Mouse (Mus musculus) neural tube, embryonic 14.5 days (tissue): ENCODE results near the gene Armh2. TPM values are rescaled to one million over a fixed set of nuclear protein-coding genes. Genes with fewer than 3 reads are reported as not detected.
A peak's percentile ranks its signal among the peaks of the same experiment; 100 is the strongest.
"Not testable (repeated sequence)": the region's sequence is repeated elsewhere in the genome, so short reads cannot be mapped to it uniquely, and the experiment has no call there.

Source experiments
- ATAC-seq: fragments of 200-750 bp; cut with Nextera tagmentation; 2 replicates; pipeline ENCODE4 v1.8.0; 2017; ENCODE audit warnings: low read depth, mild to moderate bottlenecking, moderate TSS enrichment, moderate library complexity
- H3K27ac ChIP-seq: fragments of 300-500 bp; sonication (generic); 2 replicates; pipeline ENCODE4 v1.5.1; 2014; ENCODE audit warnings: low read depth, mild to moderate bottlenecking, control low read depth, low read length, moderate library complexity, mixed read lengths
- H3K27me3 ChIP-seq: fragments of 300-500 bp; sonication (generic); 2 replicates; pipeline ENCODE4 v1.6.1; 2014; ENCODE audit warnings: low read length; ENCODE audit not compliant: control insufficient read depth, insufficient read depth
- H3K36me3 ChIP-seq: fragments of 300-500 bp; sonication (generic); 2 replicates; pipeline ENCODE4 v1.6.1; 2014; ENCODE audit warnings: low read length, mixed read lengths; ENCODE audit not compliant: control insufficient read depth, insufficient read depth
- H3K4me1 ChIP-seq: fragments of 300-500 bp; sonication (generic); 2 replicates; pipeline ENCODE4 v1.6.1; 2014; ENCODE audit warnings: low read length; ENCODE audit not compliant: control insufficient read depth, insufficient read depth
- H3K4me2 ChIP-seq: fragments of 300-500 bp; sonication (generic); 2 replicates; pipeline ENCODE4 v1.6.1; 2014; ENCODE audit warnings: mild to moderate bottlenecking, low read depth, low read length, control low read depth
- H3K4me3 ChIP-seq: fragments of 300-500 bp; sonication (generic); 2 replicates; pipeline ENCODE4 v1.5.1; 2014; ENCODE audit warnings: low read depth, low read length, control low read depth, mixed read lengths
- H3K9ac ChIP-seq: fragments of 300-500 bp; sonication (generic); replicated peaks from 2 replicates; pipeline ENCODE4 v1.6.1; 2014; ENCODE audit warnings: low read depth, mild to moderate bottlenecking, control low read depth, low read length, mixed read lengths
- H3K9me3 ChIP-seq: fragments of 300-500 bp; sonication (generic); 2 replicates; pipeline ENCODE4 v1.6.1; 2016; ENCODE audit warnings: low read length; ENCODE audit not compliant: control insufficient read depth
- WGBS: fragments of 180-500 bp; shearing (Covaris S2); extraction: QIAGEN DNeasy Blood & Tissue Kit; methylation state at CpG from one replicate; pipeline ENCODE4 v1.1.7; 2014; 5-methylcytosine and 5-hydroxymethylcytosine counted together
- polyA plus RNA-seq: library from polyadenylated mRNA; unstranded; fragments of >200 nt; fragmentation: Nextera tagmentation; extraction: Ambion mirVana; gene quantifications from 2 replicates; pipeline ENCODE4 v1.2.1, GENCODE M21; 2014

The Armh2 gene
- polyA plus RNA-seq, 1 experiment from 2014 or later: not detected

- Histone ChIP-seq H3K4me3 (peak overlapping the region; percentile 96), H3K27ac (no peak overlapping the region), H3K27me3 (no peaks in the 10 kb centered on the region), H3K4me1 (peaks cover 3% of the 10 kb centered on the region; the same call in 1 of the 2 replicates), H3K9ac (no peak overlapping the region), H3K4me2 (peak overlapping the region; percentile 62), H3K36me3 (no peaks in the 10 kb centered on the region), H3K9me3 (no peaks in the 10 kb centered on the region)
- ATAC-seq: no peak; the same call in 1 of the 2 replicates
- WGBS: 47% methylated on average over 4 of the region's 4 CpGs
These were observed 21.2 kb downstream of the Armh2 start for GRCm38 (mm10) chr13:24762254-24762653.

GRCm38 (mm10) chr13:24767809-24768208 lies 26.8 kb downstream of the Armh2 start:
- not testable (repeated sequence) for H3K4me2 ChIP-seq, H3K9ac ChIP-seq, H3K36me3 ChIP-seq, ATAC-seq, H3K27me3 ChIP-seq, H3K4me1 ChIP-seq, H3K4me3 ChIP-seq, H3K9me3 ChIP-seq, H3K27ac ChIP-seq
- WGBS: 81% methylated on average over 4 of the region's 4 CpGs

- not testable (repeated sequence) for H3K27ac ChIP-seq, H3K4me1 ChIP-seq, H3K9ac ChIP-seq, H3K27me3 ChIP-seq, H3K9me3 ChIP-seq, H3K36me3 ChIP-seq, H3K4me3 ChIP-seq, H3K4me2 ChIP-seq, ATAC-seq
- 95% methylated on average over 10 of the region's 10 CpGs for WGBS
These were observed 30.4 kb downstream of the Armh2 start for GRCm38 (mm10) chr13:24771482-24771881.

GRCm38 (mm10) chr13:24776146-24776844 lies 35.3 kb downstream of the Armh2 start:
- Histone ChIP-seq H3K9ac (no peak overlapping the region), H3K27ac (no peak overlapping the region), H3K9me3 (no peaks in the 10 kb centered on the region), H3K27me3 (no peaks in the 10 kb centered on the region), H3K4me2 (no peak overlapping the region), H3K4me1 (no peaks in the 10 kb centered on the region), H3K36me3 (no peaks in the 10 kb centered on the region), H3K4me3 (no peak overlapping the region)
- 55% methylated on average over 7 of the region's 7 CpGs for WGBS
- ATAC-seq: no peak

GRCm38 (mm10) chr13:24778026-24778425 lies 37.0 kb downstream of the Armh2 start:
- Histone ChIP-seq H3K36me3 (no peaks in the 10 kb centered on the region), H3K27me3 (no peaks in the 10 kb centered on the region), H3K9me3 (no peaks in the 10 kb centered on the region), H3K9ac (no peak overlapping the region), H3K4me1 (0 out of 2 replicates have a peak, but pooled peaks cover 3% of the 10 kb centered on the region), H3K4me2 (no peak overlapping the region), H3K27ac (no peak overlapping the region), H3K4me3 (no peak overlapping the region)
- WGBS: 83% methylated on average over 2 of the region's 2 CpGs
- no peak for ATAC-seq

- Histone ChIP-seq H3K36me3 (no peaks in the 10 kb centered on the region), H3K4me1 (0 out of 2 replicates have a peak, but pooled peaks cover 3% of the 10 kb centered on the region), H3K4me3 (no peak overlapping the region), H3K4me2 (no peak overlapping the region), H3K9me3 (no peaks in the 10 kb centered on the region), H3K27ac (no peak overlapping the region), H3K9ac (no peak overlapping the region), H3K27me3 (no peaks in the 10 kb centered on the region)
- WGBS: 91% methylated on average over 8 of the region's 8 CpGs
- ATAC-seq: no peak
These were observed 37.8 kb downstream of the Armh2 start for GRCm38 (mm10) chr13:24778706-24779380.

- no peaks in the 10 kb centered on the region for H3K27me3 ChIP-seq
- H3K9ac ChIP-seq: no peak overlapping the region
- 0 out of 2 replicates have a peak, but pooled peaks cover 3% of the 10 kb centered on the region for H3K4me1 ChIP-seq
- H3K36me3 ChIP-seq: no peaks in the 10 kb centered on the region
- H3K4me3 ChIP-seq: no peak overlapping the region
- H3K4me2 ChIP-seq: no peak overlapping the region
- no peak; the same call in 1 of the 2 replicates for ATAC-seq
- 59% methylated on average over 5 of the region's 5 CpGs for WGBS
- H3K27ac ChIP-seq: no peak overlapping the region
- no peaks in the 10 kb centered on the region for H3K9me3 ChIP-seq
These were observed 40.9 kb downstream of the Armh2 start for GRCm38 (mm10) chr13:24781916-24782315.

- no peaks in the 10 kb centered on the region for H3K36me3 ChIP-seq
- H3K9me3 ChIP-seq: no peaks in the 10 kb centered on the region
- no peak overlapping the region for H3K4me2 ChIP-seq
- no peak for ATAC-seq
- no peaks in the 10 kb centered on the region for H3K27me3 ChIP-seq
- 55% methylated on average over 11 of the region's 11 CpGs for WGBS
- no peak overlapping the region for H3K4me3 ChIP-seq
- H3K9ac ChIP-seq: no peak overlapping the region
- no peak overlapping the region for H3K27ac ChIP-seq
- 0 out of 2 replicates have a peak, but pooled peaks cover 3% of the 10 kb centered on the region for H3K4me1 ChIP-seq
These were observed 45.0 kb downstream of the Armh2 start for GRCm38 (mm10) chr13:24786014-24786490.

GRCm38 (mm10) chr13:24787477-24787876 lies 46.4 kb downstream of the Armh2 start:
- Histone ChIP-seq H3K27ac (no peak overlapping the region), H3K9me3 (no peaks in the 10 kb centered on the region), H3K4me3 (no peak overlapping the region), H3K9ac (no peak overlapping the region), H3K4me1 (no peaks in the 10 kb centered on the region), H3K27me3 (no peaks in the 10 kb centered on the region), H3K4me2 (no peak overlapping the region), H3K36me3 (no peaks in the 10 kb centered on the region)
- no peak for ATAC-seq
- WGBS: 86% methylated on average over 5 of the region's 5 CpGs
